Comparison of ENCODE assay signal across 24 mouse cellular contexts in the genomic region with DNA sequence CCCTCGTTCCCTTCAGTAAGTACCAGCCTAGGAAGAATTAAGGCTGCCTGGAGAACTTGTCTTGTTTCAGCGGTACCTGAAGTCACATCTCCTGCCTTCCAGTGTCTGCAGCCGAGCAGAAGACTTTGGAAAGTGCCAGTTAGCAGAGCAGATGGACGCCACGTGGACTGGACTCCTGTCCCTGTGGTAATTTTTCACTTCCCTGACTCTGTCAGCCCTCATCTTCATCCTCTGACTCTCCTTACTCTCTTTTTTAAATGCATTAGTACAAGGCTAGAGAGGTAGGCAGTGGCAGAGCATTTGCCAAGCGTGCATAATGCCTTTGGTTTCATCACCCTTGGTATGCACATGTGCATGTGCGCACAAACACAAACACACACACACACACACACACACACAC. TPM values are rescaled to one million over a fixed set of nuclear protein-coding genes. Genes with fewer than 3 reads are reported as not detected.
DNase-seq lines count a peak whose midpoint lies in the region; ATAC-seq lines count a peak whose summit lies in the region.
"Had no signal": no experiment of that assay in that cellular context is flagged by ENCODE, and none has a peak within 500 bp of the region (broad histone marks: within the 10 kb centered on the region; RNA-seq: fewer than 3 reads in every experiment).

No protein-coding gene starts in this region.

- H3K4me2 ChIP-seq in hindbrain, embryonic 16.5 days (ENCODE audit: low read length): no peak overlapping the region
- no peak overlapping the region for H3K4me2 ChIP-seq in hindbrain, embryonic 12.5 days (replicated peaks)
- H3K4me2 ChIP-seq: liver, embryonic 12.5 days; midbrain, embryonic 12.5 days had no signal

- no peak overlapping the region for H3K4me3 ChIP-seq in hindbrain, embryonic 16.5 days (ENCODE audit: low read length)
- no peak overlapping the region for H3K4me3 ChIP-seq in hindbrain, embryonic 12.5 days
- H3K4me3 ChIP-seq: erythroblast, embryonic 14.5 days; hindbrain, embryonic 10.5 days; left cerebral cortex, adult 2 months; liver, embryonic 12.5 days; megakaryocyte, embryonic 14.5 days; midbrain, embryonic 12.5 days had no signal

- no peaks in the 10 kb centered on the region for H3K27me3 ChIP-seq in hindbrain, embryonic 16.5 days (replicated peaks; ENCODE audit: control insufficient read depth, insufficient read depth, low read length)
- H3K27me3 ChIP-seq in hindbrain, embryonic 12.5 days: no peaks in the 10 kb centered on the region
- H3K27me3 ChIP-seq: CH12.LX; liver, embryonic 12.5 days; megakaryocyte, embryonic 14.5 days; midbrain, embryonic 12.5 days had no signal

- ATAC-seq in hindbrain, embryonic 16.5 days: peak; percentile 45; the same call in 1 of the 2 replicates
- ATAC-seq in hindbrain, embryonic 12.5 days (ENCODE audit: low FRiP score): no peak
- peak; percentile 77 for ATAC-seq in cerebellum, adult (ENCODE audit: insufficient number of reproducible peaks, low FRiP score, low TSS enrichment)
- ATAC-seq: forebrain, embryonic 16.5 days; liver, embryonic 12.5 days had no signal

- no peak overlapping the region for H3K9ac ChIP-seq in hindbrain, embryonic 16.5 days (ENCODE audit: low read depth, low read length)
- no peak overlapping the region for H3K9ac ChIP-seq in hindbrain, embryonic 12.5 days
- H3K9ac ChIP-seq: liver, embryonic 12.5 days; liver, postnatal 0 days; midbrain, embryonic 12.5 days had no signal

- 74% methylated on average over 7 of the region's 7 CpGs for WGBS in hindbrain, embryonic 16.5 days
- 79% methylated on average over 7 of the region's 7 CpGs for WGBS in hindbrain, embryonic 12.5 days

- H3K27ac ChIP-seq in hindbrain, embryonic 16.5 days (ENCODE audit: low read depth, low read length): no peak overlapping the region
- H3K27ac ChIP-seq in hindbrain, embryonic 12.5 days: no peak overlapping the region
- H3K27ac ChIP-seq: hindbrain, embryonic 10.5 days; left cerebral cortex, adult 2 months; liver, embryonic 12.5 days; midbrain, embryonic 12.5 days had no signal

- no peaks in the 10 kb centered on the region for H3K4me1 ChIP-seq in hindbrain, embryonic 16.5 days (ENCODE audit: control insufficient read depth, insufficient read depth, low read depth, low read length)
- no peaks in the 10 kb centered on the region for H3K4me1 ChIP-seq in hindbrain, embryonic 12.5 days
- H3K4me1 ChIP-seq: liver, embryonic 12.5 days; midbrain, embryonic 12.5 days had no signal

- peak; percentile 7 for DNase-seq in cerebellum, adult 8-10 months
- peak; percentile 13 to 15 for DNase-seq in cerebellum, postnatal 36 days
- DNase-seq in thymus, postnatal 36 days: no peak
- DNase-seq in ovary, adult 18-20 months (ENCODE audit: low spot score): no peak
- DNase-seq in T-cell, adult 2 months (ENCODE audit: low spot score): no peak
- DNase-seq: adrenal gland, postnatal 10 days; heart, postnatal 14 days; kidney, postnatal 25 days; liver, postnatal 0 days; lung, postnatal 36 days; right cerebral cortex, adult 18-20 months had no signal

- no peaks in the 10 kb centered on the region for H3K36me3 ChIP-seq in hindbrain, embryonic 16.5 days (ENCODE audit: control insufficient read depth, insufficient read depth, low read length)
- no peaks in the 10 kb centered on the region for H3K36me3 ChIP-seq in hindbrain, embryonic 12.5 days
- H3K36me3 ChIP-seq: hindbrain, embryonic 10.5 days; liver, embryonic 12.5 days; midbrain, embryonic 12.5 days had no signal

- H3K9me3 ChIP-seq in hindbrain, embryonic 16.5 days (ENCODE audit: control insufficient read depth, low read length): no peaks in the 10 kb centered on the region
- no peaks in the 10 kb centered on the region for H3K9me3 ChIP-seq in hindbrain, embryonic 12.5 days (replicated peaks)
- H3K9me3 ChIP-seq: hindbrain, embryonic 10.5 days; liver, embryonic 12.5 days; megakaryocyte, embryonic 14.5 days; midbrain, embryonic 12.5 days had no signal

RNA-seq across cellular contexts. Expression of gene Aoah, which starts 8.0 kb away (rescaled TPM):
- 0.25 and 0.87 TPM in 2 replicates for polyA plus RNA-seq in hindbrain, embryonic 16.5 days (2015; fragmentation: Nextera tagmentation; extraction: Ambion mirVana)
- 0.50 and 0.76 TPM in 2 replicates for polyA plus RNA-seq in hindbrain, embryonic 12.5 days (2016; fragmentation: Nextera tagmentation; extraction: Ambion mirVana)
- polyA plus RNA-seq: C2C12; erythroblast, embryonic 14.5 days; neural tube, embryonic 14.5 days had no signal

Comparison
In these comparisons a context has a peak if more than half of its experiments do, and no peak if none do; other contexts are left out.
1. DNase-seq: peak in cerebellum, adult 8-10 months (single experiment) and cerebellum, postnatal 36 days (2 of 2); none in thymus, postnatal 36 days (0 of 2), ovary, adult 18-20 months (single experiment) and T-cell, adult 2 months (single experiment).